Mouse (Mus musculus) erythroblast, embryonic 14.5 days (primary cell): ENCODE data around the gene Dusp9.

Experiments
- GATA1 ChIP-seq: IDR thresholded peaks from 2 replicates; pipeline ENCODE4 v1.6.1; 2012; ENCODE audit warnings: low read length, inconsistent platforms, mixed read lengths
- TAL1 ChIP-seq: IDR thresholded peaks from 3 replicates; pipeline ENCODE4 v1.6.1; 2012; ENCODE audit warnings: low read length, inconsistent platforms, mixed read lengths

DNA sequence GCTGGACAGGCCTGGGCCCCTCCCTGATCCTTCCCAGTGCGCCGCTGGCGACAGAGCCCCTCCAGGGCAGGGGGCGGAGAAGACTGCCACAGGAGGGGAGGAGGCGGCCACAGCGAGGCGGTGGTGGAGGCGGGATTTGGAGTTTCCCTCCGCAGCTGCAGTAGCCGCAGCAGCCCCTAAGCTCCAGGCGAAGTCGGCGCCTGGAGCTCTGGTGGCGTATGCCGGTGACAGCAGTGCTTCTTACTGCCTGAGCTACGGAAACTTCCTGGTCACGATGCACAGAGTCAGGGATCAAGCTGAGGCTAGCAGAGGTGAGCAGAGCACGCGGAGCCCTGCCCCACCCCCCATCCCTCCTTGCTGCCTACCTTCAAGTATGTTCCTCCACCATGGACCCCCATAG is 3.8 kb upstream of the Dusp9 start:
- TF ChIP-seq TAL1 (no peak), GATA1 (no peak)
